Comparison of ENCODE assay signal across 7 mouse cellular contexts in genomic region chr9:108661677-108662612, GRCm38 (mm10). TPM values are rescaled to one million over a fixed set of nuclear protein-coding genes. Genes with fewer than 3 reads are reported as not detected.
DNase-seq lines count a peak whose midpoint lies in the region; ATAC-seq lines count a peak whose summit lies in the region.

Slc25a20 (plus strand) TSS chr9:108662088.

- peaks cover 16% of the 10 kb centered on the region for H3K4me1 ChIP-seq in embryonic facial prominence, embryonic 10.5 days
- H3K4me1 ChIP-seq in limb, embryonic 10.5 days, result peaks cover 6% of the 10 kb centered on the region
- peaks cover 12% of the 10 kb centered on the region for H3K4me1 ChIP-seq in midbrain, embryonic 13.5 days (replicated peaks)

- peak; percentile 86 for DNase-seq in adrenal gland, adult 8-10 months
- DNase-seq in embryonic facial prominence, embryonic 10.5 days (ENCODE audit: low spot score), result peak; percentile 88
- DNase-seq in gonadal fat pad, adult 2 months (ENCODE audit: low read depth), result peak; percentile 56
- DNase-seq in kidney, adult 11 months, result peak; percentile 92
- peak; percentile 87 for DNase-seq in limb, embryonic 10.5 days (ENCODE audit: low spot score)
- DNase-seq in spleen, adult 12 weeks (ENCODE audit: low spot score), result peak; percentile 75

- WGBS in embryonic facial prominence, embryonic 10.5 days, result 3% methylated on average over 37 of the region's 37 CpGs
- 4% methylated on average over 37 of the region's 37 CpGs for WGBS in limb, embryonic 10.5 days
- WGBS in midbrain, embryonic 13.5 days, result 2% methylated on average over 31 of the region's 37 CpGs

- no peaks in the 10 kb centered on the region for H3K36me3 ChIP-seq in embryonic facial prominence, embryonic 10.5 days (replicated peaks)
- H3K36me3 ChIP-seq in limb, embryonic 10.5 days, result no peaks in the 10 kb centered on the region
- no peaks in the 10 kb centered on the region; the same call in 1 of the 2 replicates for H3K36me3 ChIP-seq in midbrain, embryonic 13.5 days

- H3K27ac ChIP-seq in embryonic facial prominence, embryonic 10.5 days (replicated peaks), result peak within 1 kb of the TSS; percentile 83
- peak within 1 kb of the TSS; percentile 84 for H3K27ac ChIP-seq in limb, embryonic 10.5 days
- H3K27ac ChIP-seq in midbrain, embryonic 13.5 days, result no peak within 1 kb of the TSS

- ATAC-seq in midbrain, embryonic 13.5 days, result peak; percentile 91

- H3K9me3 ChIP-seq in embryonic facial prominence, embryonic 10.5 days, result no peaks in the 10 kb centered on the region
- H3K9me3 ChIP-seq in limb, embryonic 10.5 days (replicated peaks), result no peaks in the 10 kb centered on the region
- no peaks in the 10 kb centered on the region for H3K9me3 ChIP-seq in midbrain, embryonic 13.5 days

- H3K4me3 ChIP-seq in embryonic facial prominence, embryonic 10.5 days, result peak within 1 kb of the TSS; percentile 86
- peak within 1 kb of the TSS; percentile 79 for H3K4me3 ChIP-seq in limb, embryonic 10.5 days
- peak within 1 kb of the TSS; percentile 71 for H3K4me3 ChIP-seq in midbrain, embryonic 13.5 days (replicated peaks)

- H3K4me2 ChIP-seq in midbrain, embryonic 13.5 days (replicated peaks), result peak within 1 kb of the TSS; percentile 69

- H3K27me3 ChIP-seq in embryonic facial prominence, embryonic 10.5 days (replicated peaks; ENCODE audit: low read depth, poor library complexity, severe bottlenecking), result no peaks in the 10 kb centered on the region
- H3K27me3 ChIP-seq in limb, embryonic 10.5 days (ENCODE audit: low read depth, poor library complexity, severe bottlenecking), result no peaks in the 10 kb centered on the region
- H3K27me3 ChIP-seq in midbrain, embryonic 13.5 days, result no peaks in the 10 kb centered on the region

- peak within 1 kb of the TSS; percentile 72 for H3K9ac ChIP-seq in midbrain, embryonic 13.5 days (replicated peaks)

RNA-seq across cellular contexts. Expression of gene Slc25a20, which starts in this region (rescaled TPM):
- total RNA-seq in adrenal gland, adult 8-10 months (2022), result 100 to 1,000 TPM in 1 of 4 experiments, 10 to 100 TPM in 3; 71.4 to 108 (median 90.9) TPM
- 30.4 and 35.1 TPM in 2 replicates for polyA plus RNA-seq in embryonic facial prominence, embryonic 10.5 days (2016; fragmentation: Nextera tagmentation; extraction: Ambion mirVana)
- polyA plus RNA-seq in gonadal fat pad, adult 2 months (2012; rRNA removed), result 29.2 and 30.0 TPM in 2 replicates
- 28.8 and 35.7 TPM in 2 replicates for polyA plus RNA-seq in limb, embryonic 10.5 days (2016; fragmentation: Nextera tagmentation; extraction: Ambion mirVana)
- polyA plus RNA-seq in midbrain, embryonic 13.5 days (2015; fragmentation: Nextera tagmentation; extraction: Ambion mirVana), result 39.5 and 40.5 TPM in 2 replicates
